Mouse (Mus musculus) liver, embryonic 11.5 days (tissue): Measurements from ENCODE around the gene Ankfy1. TPM values are rescaled to one million over a fixed set of nuclear protein-coding genes. Genes with fewer than 3 reads are reported as not detected.

Experiments
- ATAC-seq: fragments of 200-750 bp; cut with Nextera tagmentation; replicated peaks from 2 replicates; pipeline ENCODE4 v1.8.0; 2017; ENCODE audit warnings: moderate number of reproducible peaks, mild to moderate bottlenecking, moderate TSS enrichment, moderate library complexity; ENCODE audit not compliant: low FRiP score
- DNase-seq: peaks from one replicate; pipeline ENCODE4 v3.0.0-alpha.2; 2017; ENCODE audit warnings: low spot score
- H3K27ac ChIP-seq: fragments of 300-500 bp; sonication (generic); 2 replicates; pipeline ENCODE4 v1.5.1; 2014; ENCODE audit warnings: mild to moderate bottlenecking, low read depth, low read length, control low read depth
- H3K27me3 ChIP-seq: fragments of 300-500 bp; sonication (generic); replicated peaks from 2 replicates; pipeline ENCODE4 v1.6.1; 2014; ENCODE audit warnings: low read length, mixed read lengths; ENCODE audit not compliant: control insufficient read depth, insufficient read depth
- H3K36me3 ChIP-seq: fragments of 300-500 bp; sonication (generic); 2 replicates; pipeline ENCODE4 v1.6.1; 2014; ENCODE audit warnings: mild to moderate bottlenecking, low read length, moderate library complexity, mixed read lengths; ENCODE audit not compliant: control insufficient read depth, insufficient read depth
- H3K4me1 ChIP-seq: fragments of 300-500 bp; sonication (generic); replicated peaks from 2 replicates; pipeline ENCODE4 v1.6.1; 2014; ENCODE audit warnings: low read length, mixed read lengths; ENCODE audit not compliant: control insufficient read depth, insufficient read depth
- H3K4me2 ChIP-seq: fragments of 300-500 bp; sonication (generic); 2 replicates; pipeline ENCODE4 v1.6.1; 2014; ENCODE audit warnings: mild to moderate bottlenecking, control low read depth, moderate library complexity
- H3K4me3 ChIP-seq: fragments of 300-500 bp; sonication (generic); 2 replicates; pipeline ENCODE4 v1.5.1; 2014; ENCODE audit warnings: low read depth, low read length, control low read depth
- H3K9ac ChIP-seq: fragments of 300-500 bp; sonication (generic); 2 replicates; pipeline ENCODE4 v1.6.1; 2014; ENCODE audit warnings: low read depth, low read length, control low read depth
- H3K9me3 ChIP-seq: fragments of 300-500 bp; sonication (generic); 2 replicates; pipeline ENCODE4 v1.6.1; 2016; ENCODE audit warnings: low read length, inconsistent platforms, mixed read lengths; ENCODE audit not compliant: control insufficient read depth
- WGBS: fragments of 180-500 bp; shearing (Covaris S2); extraction: QIAGEN DNeasy Blood & Tissue Kit; methylation state at CpG from one replicate; pipeline ENCODE4 v1.1.7; 2014; 5-methylcytosine and 5-hydroxymethylcytosine counted together
- polyA plus RNA-seq: library from polyadenylated mRNA; unstranded; fragments of >200 nt; fragmentation: Nextera tagmentation; extraction: Ambion mirVana; gene quantifications from 2 replicates; pipeline ENCODE4 v1.2.1, GENCODE M21; 2014

The Ankfy1 gene
- polyA plus RNA-seq, 1 experiment from 2014 or later = 25.4 TPM

GRCm38 (mm10) chr11:72801182-72801581, 111.4 kb downstream of the Ankfy1 start:
- no peak overlapping the region for H3K9ac ChIP-seq
- H3K36me3 ChIP-seq = no peaks in the 10 kb centered on the region
- H3K27me3 ChIP-seq = no peaks in the 10 kb centered on the region
- peaks cover 8% of the 10 kb centered on the region; the same call in 1 of the 2 replicates for H3K4me1 ChIP-seq
- DNase-seq (no peak), ATAC-seq (no peak)
- H3K4me3 ChIP-seq = no peak overlapping the region
- H3K4me2 ChIP-seq = no peak overlapping the region
- no peak overlapping the region for H3K27ac ChIP-seq
- no peaks in the 10 kb centered on the region for H3K9me3 ChIP-seq

GRCm38 (mm10) chr11:72803038-72803437, 113.2 kb downstream of the Ankfy1 start:
- Histone ChIP-seq H3K27ac (no peak overlapping the region), H3K27me3 (no peaks in the 10 kb centered on the region), H3K36me3 (no peaks in the 10 kb centered on the region), H3K4me3 (no peak overlapping the region), H3K9me3 (no peaks in the 10 kb centered on the region), H3K4me2 (no peak overlapping the region), H3K4me1 (no peaks in the 10 kb centered on the region), H3K9ac (no peak overlapping the region)
- WGBS = 84% methylated on average over 3 of the region's 3 CpGs
- ATAC-seq (no peak), DNase-seq (no peak)

GRCm38 (mm10) chr11:72804586-72804985, 114.8 kb downstream of the Ankfy1 start:
- Histone ChIP-seq H3K9me3 (no peaks in the 10 kb centered on the region), H3K27me3 (no peaks in the 10 kb centered on the region), H3K4me3 (no peak overlapping the region), H3K4me2 (no peak overlapping the region), H3K27ac (no peak overlapping the region), H3K36me3 (no peaks in the 10 kb centered on the region), H3K9ac (no peak overlapping the region), H3K4me1 (no peaks in the 10 kb centered on the region)
- ATAC-seq (no peak), DNase-seq (no peak)

DNA sequence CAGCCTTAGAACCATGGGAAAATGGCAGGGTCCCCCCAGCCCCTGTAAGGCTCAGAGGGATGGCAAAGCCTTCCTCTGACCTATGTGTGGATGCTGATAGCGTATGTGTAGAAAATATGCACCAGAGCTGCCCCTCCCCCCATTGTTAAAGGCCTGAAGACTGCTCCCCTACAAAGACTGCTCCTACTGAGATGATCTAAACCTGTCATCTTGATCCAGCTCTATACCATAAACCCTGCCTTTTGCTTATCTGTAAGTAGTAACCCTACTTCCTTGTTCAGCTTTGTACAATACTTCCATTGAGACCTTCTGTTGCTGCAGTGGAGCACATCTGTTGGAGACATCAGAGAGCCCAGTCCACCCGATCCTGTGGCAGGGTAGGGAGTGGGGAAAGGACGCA, 115.4 kb downstream of the Ankfy1 start:
- Histone ChIP-seq H3K9me3 (no peaks in the 10 kb centered on the region), H3K4me2 (no peak overlapping the region), H3K9ac (no peak overlapping the region), H3K36me3 (no peaks in the 10 kb centered on the region), H3K27ac (no peak overlapping the region), H3K27me3 (no peaks in the 10 kb centered on the region), H3K4me1 (no peaks in the 10 kb centered on the region), H3K4me3 (no peak overlapping the region)
- DNase-seq (no peak), ATAC-seq (no peak)
- 78% methylated on average over 3 of the region's 3 CpGs for WGBS

DNA sequence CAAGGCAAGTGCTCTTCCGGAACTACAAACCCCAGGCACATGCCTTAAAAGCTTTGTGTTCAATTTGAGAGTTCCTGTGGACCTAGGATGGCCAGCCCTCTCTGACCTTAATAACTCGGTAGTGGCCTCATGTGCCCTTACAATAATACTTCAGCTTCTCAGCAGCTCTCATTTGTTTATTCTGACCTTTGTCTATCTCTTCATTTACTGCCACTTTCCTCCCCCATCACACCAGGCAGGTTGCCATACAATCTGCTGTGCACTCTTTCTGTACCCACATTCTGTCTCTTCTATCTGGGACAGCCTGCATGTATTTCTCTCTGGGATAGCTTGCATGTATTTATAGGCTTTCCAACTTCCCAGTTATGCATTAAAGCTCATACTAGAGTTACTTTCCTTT, 116.8 kb downstream of the Ankfy1 start:
- no peak for ATAC-seq
- H3K27me3 ChIP-seq = no peaks in the 10 kb centered on the region
- no peak overlapping the region for H3K4me3 ChIP-seq
- WGBS = 70% methylated on average over 2 of the region's 2 CpGs
- DNase-seq = no peak
- H3K4me1 ChIP-seq = no peaks in the 10 kb centered on the region
- H3K9me3 ChIP-seq = no peaks in the 10 kb centered on the region
- H3K27ac ChIP-seq = no peak overlapping the region
- H3K36me3 ChIP-seq = no peaks in the 10 kb centered on the region
- H3K4me2 ChIP-seq = no peak overlapping the region
- no peak overlapping the region for H3K9ac ChIP-seq

DNA sequence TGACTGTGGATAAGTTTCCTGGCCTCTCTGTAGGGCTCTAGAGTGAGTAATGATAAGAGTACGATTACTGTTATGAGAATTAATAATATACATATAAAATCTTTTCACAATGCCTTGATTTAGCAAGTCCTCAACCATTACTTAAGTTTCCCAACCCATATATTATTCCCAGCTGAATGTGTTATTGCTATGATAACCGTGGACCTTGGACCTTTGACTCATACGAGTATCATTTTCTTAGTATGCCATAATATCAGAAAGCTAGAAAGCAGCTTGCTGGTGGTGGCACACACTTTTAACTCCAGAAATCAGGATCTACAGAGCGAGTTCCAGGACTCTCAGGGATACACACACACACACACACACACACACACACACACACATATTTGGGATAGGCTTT, 118.2 kb downstream of the Ankfy1 start:
- Histone ChIP-seq H3K4me2 (no peak overlapping the region), H3K27ac (no peak overlapping the region), H3K27me3 (no peaks in the 10 kb centered on the region), H3K36me3 (no peaks in the 10 kb centered on the region), H3K4me1 (no peaks in the 10 kb centered on the region), H3K9ac (no peak overlapping the region), H3K9me3 (no peaks in the 10 kb centered on the region), H3K4me3 (no peak overlapping the region)
- DNase-seq (no peak), ATAC-seq (no peak)
- whole genome bisulfite sequencing = 77% methylated on average over 4 of the region's 4 CpGs

DNA sequence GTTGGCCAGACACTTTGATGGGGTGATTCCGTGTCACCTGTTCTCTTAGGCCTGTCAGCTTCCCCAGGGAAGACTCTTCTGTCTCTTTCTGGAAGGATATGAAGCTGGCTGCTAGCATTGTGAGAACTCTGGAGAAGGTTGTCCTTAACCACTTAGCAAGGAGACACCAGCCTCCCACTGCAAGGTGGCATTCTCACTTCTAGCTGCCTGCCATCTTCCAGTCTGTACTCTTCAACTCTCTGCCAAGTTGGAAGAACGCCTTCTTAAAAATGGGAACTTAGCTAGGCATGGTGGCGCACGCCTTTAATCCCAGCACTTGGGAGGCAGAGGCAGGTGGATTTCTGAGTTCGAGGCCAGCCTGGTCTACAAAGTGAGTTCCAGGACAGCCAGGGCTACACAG, 123.9 kb downstream of the Ankfy1 start:
- Histone ChIP-seq H3K4me2 (no peak overlapping the region), H3K27ac (no peak overlapping the region), H3K4me1 (no peaks in the 10 kb centered on the region), H3K9me3 (no peaks in the 10 kb centered on the region), H3K9ac (no peak overlapping the region), H3K4me3 (no peak overlapping the region), H3K27me3 (no peaks in the 10 kb centered on the region), H3K36me3 (no peaks in the 10 kb centered on the region)
- ATAC-seq = no peak
- 98% methylated on average over 5 of the region's 5 CpGs for WGBS
- no peak for DNase-seq

- no peak for DNase-seq
- H3K4me3 ChIP-seq = no peak overlapping the region
- H3K9ac ChIP-seq = no peak overlapping the region
- no peak overlapping the region for H3K4me2 ChIP-seq
- no peaks in the 10 kb centered on the region for H3K36me3 ChIP-seq
- 73% methylated on average over 2 of the region's 2 CpGs for WGBS
- no peaks in the 10 kb centered on the region for H3K27me3 ChIP-seq
- ATAC-seq = no peak
- H3K27ac ChIP-seq = no peak overlapping the region
- H3K4me1 ChIP-seq = no peaks in the 10 kb centered on the region
- no peaks in the 10 kb centered on the region for H3K9me3 ChIP-seq
Observed at GRCm38 (mm10) chr11:72814188-72814587, 124.4 kb downstream of the Ankfy1 start.

GRCm38 (mm10) chr11:72816859-72817258, 127.1 kb downstream of the Ankfy1 start:
- H3K4me1 ChIP-seq = no peaks in the 10 kb centered on the region
- DNase-seq (no peak), ATAC-seq (no peak)
- H3K27me3 ChIP-seq = no peaks in the 10 kb centered on the region
- H3K4me2 ChIP-seq = no peak overlapping the region
- H3K9me3 ChIP-seq = no peaks in the 10 kb centered on the region
- H3K36me3 ChIP-seq = peaks cover 4% of the 10 kb centered on the region; the same call in 1 of the 2 replicates
- H3K4me3 ChIP-seq = no peak overlapping the region
- H3K9ac ChIP-seq = no peak overlapping the region
- H3K27ac ChIP-seq = no peak overlapping the region
- WGBS = 79% methylated on average over 1 of the region's 1 CpGs
